Mouse (Mus musculus) v-Abl transformed pro-B cells (cell line): ENCODE data around the gene Tshz2.

Experiments used
- in situ Hi-C, 2 experiments: fragments of 400-800 bp; cut with MboI; formaldehyde crosslinking; loops; one replicate each; pipeline ENCODE4 v1.15.1; 2025; ENCODE audit not compliant: unreplicated experiment in 2 of 2

Gene Tshz2

GRCm38 (mm10) chr2:169621201-169621710, 11.6 kb upstream of the Tshz2 start:
- in situ Hi-C loops: no loop called here

GRCm38 (mm10) chr2:169630070-169630469, 2.7 kb upstream of the Tshz2 start:
- in situ Hi-C loops: no loop called here

- in situ Hi-C loops: no loop called here
Measured at GRCm38 (mm10) chr2:169633491-169634289, 877 bp downstream of the Tshz2 start.

- in situ Hi-C loops: no loop called here
Measured at GRCm38 (mm10) chr2:169634619-169635382, 2.0 kb downstream of the Tshz2 start.

- in situ Hi-C loops: no loop called here
Measured at GRCm38 (mm10) chr2:169635428-169635827, 2.6 kb downstream of the Tshz2 start.

GRCm38 (mm10) chr2:169636414-169636813, 3.6 kb downstream of the Tshz2 start:
- in situ Hi-C loops: no loop called here

- in situ Hi-C loops: no loop called here
Measured at GRCm38 (mm10) chr2:169641547-169641946, 8.7 kb downstream of the Tshz2 start.

GRCm38 (mm10) chr2:169642420-169642819, 9.6 kb downstream of the Tshz2 start:
- in situ Hi-C loops: no loop called here

GRCm38 (mm10) chr2:169647091-169647490, 14.3 kb downstream of the Tshz2 start:
- in situ Hi-C loops: no loop called here

GRCm38 (mm10) chr2:169649262-169649885, 16.6 kb downstream of the Tshz2 start:
- in situ Hi-C loops: no loop called here

GRCm38 (mm10) chr2:169653282-169653681, 20.5 kb downstream of the Tshz2 start:
- in situ Hi-C loops: no loop called here

- in situ Hi-C loops: no loop called here
Measured at GRCm38 (mm10) chr2:169663792-169664191, 31.0 kb downstream of the Tshz2 start.

GRCm38 (mm10) chr2:169671264-169671663, 38.5 kb downstream of the Tshz2 start:
- in situ Hi-C loops: no loop called here

GRCm38 (mm10) chr2:169673786-169674185, 41.0 kb downstream of the Tshz2 start:
- in situ Hi-C loops: no loop called here

- in situ Hi-C loops: no loop called here
Measured at GRCm38 (mm10) chr2:169674209-169674608, 41.4 kb downstream of the Tshz2 start.

- in situ Hi-C loops: no loop called here
Measured at GRCm38 (mm10) chr2:169679264-169679663, 46.5 kb downstream of the Tshz2 start.

GRCm38 (mm10) chr2:169679951-169680350, 47.1 kb downstream of the Tshz2 start:
- in situ Hi-C loops: no loop called here

- in situ Hi-C loops: no loop called here
Measured at GRCm38 (mm10) chr2:169685260-169685659, 52.4 kb downstream of the Tshz2 start.

- in situ Hi-C loops: no loop called here
Measured at GRCm38 (mm10) chr2:169685747-169686146, 52.9 kb downstream of the Tshz2 start.

- in situ Hi-C loops: no loop called here
Measured at GRCm38 (mm10) chr2:169686697-169687430, 54.1 kb downstream of the Tshz2 start.
